Mouse (Mus musculus) midbrain, embryonic 12.5 days (tissue): ENCODE results near the gene Mesp2. TPM values are rescaled to one million over a fixed set of nuclear protein-coding genes. Genes with fewer than 3 reads are reported as not detected.

Experiments
- ATAC-seq: fragments of 200-750 bp; cut with Nextera tagmentation; 2 replicates; pipeline ENCODE4 v1.8.0; 2017; ENCODE audit warnings: low read depth, moderate TSS enrichment, moderate library complexity; ENCODE audit not compliant: low FRiP score
- H3K27ac ChIP-seq: fragments of 300-500 bp; sonication (generic); replicated peaks from 2 replicates; pipeline ENCODE4 v1.5.1; 2016; ENCODE audit warnings: mild to moderate bottlenecking
- H3K27me3 ChIP-seq: fragments of 300-500 bp; sonication (generic); 2 replicates; pipeline ENCODE4 v1.6.1; 2016; ENCODE audit warnings: mild to moderate bottlenecking
- H3K36me3 ChIP-seq: fragments of 300-500 bp; sonication (generic); 2 replicates; pipeline ENCODE4 v1.6.1; 2016
- H3K4me1 ChIP-seq: fragments of 300-500 bp; sonication (generic); 2 replicates; pipeline ENCODE4 v1.6.1; 2016
- H3K4me2 ChIP-seq: fragments of 300-500 bp; sonication (generic); replicated peaks from 2 replicates; pipeline ENCODE4 v1.6.1; 2016; ENCODE audit warnings: mild to moderate bottlenecking, moderate library complexity
- H3K4me3 ChIP-seq: fragments of 300-500 bp; sonication (generic); 2 replicates; pipeline ENCODE4 v1.5.1; 2016; ENCODE audit warnings: mild to moderate bottlenecking
- H3K9ac ChIP-seq: fragments of 300-500 bp; sonication (generic); replicated peaks from 2 replicates; pipeline ENCODE4 v1.6.1; 2016; ENCODE audit warnings: mild to moderate bottlenecking, moderate library complexity
- H3K9me3 ChIP-seq: fragments of 300-500 bp; sonication (generic); 2 replicates; pipeline ENCODE4 v1.6.1; 2016; ENCODE audit warnings: mild to moderate bottlenecking
- WGBS: fragments of 180-500 bp; shearing (Covaris S2); methylation state at CpG from one replicate; pipeline ENCODE4 v1.1.7; 2016; 5-methylcytosine and 5-hydroxymethylcytosine counted together
- polyA plus RNA-seq: library from polyadenylated mRNA; unstranded; fragments of >200 nt; fragmentation: Nextera tagmentation; extraction: Ambion mirVana; gene quantifications from 2 replicates; pipeline ENCODE4 v1.2.1, GENCODE M21; 2016

Mesp2 gene
- polyA plus RNA-seq, 1 experiment from 2014 or later, result 0.20 TPM

DNA sequence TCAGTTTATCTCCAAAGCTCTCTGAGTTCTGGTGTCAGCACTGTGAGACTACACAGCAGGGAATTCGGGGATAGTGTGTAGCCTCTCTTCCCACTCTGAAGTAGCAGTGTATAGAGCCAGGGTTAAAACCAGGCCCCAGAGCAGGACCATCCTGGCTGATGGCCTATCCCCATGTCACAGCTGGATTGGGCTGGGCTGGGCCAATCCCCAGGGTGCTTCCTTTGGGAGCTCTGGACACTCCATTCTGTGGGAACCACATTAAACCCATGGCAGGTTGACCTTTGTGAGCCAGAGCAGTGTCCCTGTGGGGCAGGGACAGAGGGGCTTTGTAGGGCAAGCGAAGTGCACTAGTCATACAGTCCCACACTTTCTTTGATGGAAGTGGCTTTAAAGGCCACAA lies 35.8 kb downstream of the Mesp2 start:
- H3K27me3 ChIP-seq, result peaks cover 33% of the 10 kb centered on the region
- 0 out of 2 replicates have a peak, but pooled peaks cover 7% of the 10 kb centered on the region for H3K4me1 ChIP-seq
- no peaks in the 10 kb centered on the region for H3K36me3 ChIP-seq
- no peak overlapping the region for H3K9ac ChIP-seq
- H3K4me2 ChIP-seq, result no peak overlapping the region
- H3K4me3 ChIP-seq, result no peak overlapping the region
- ATAC-seq, result no peak
- WGBS, result 74% methylated on average over 2 of the region's 2 CpGs
- no peak overlapping the region for H3K27ac ChIP-seq
- H3K9me3 ChIP-seq, result no peaks in the 10 kb centered on the region

GRCm38 (mm10) chr7:79847456-79848451 lies 37.2 kb downstream of the Mesp2 start:
- H3K9ac ChIP-seq, result peak overlapping the region; percentile 32
- no peak overlapping the region for H3K27ac ChIP-seq
- no peaks in the 10 kb centered on the region for H3K9me3 ChIP-seq
- peak overlapping the region; percentile 60 for H3K4me2 ChIP-seq
- 11% methylated on average over 50 of the region's 53 CpGs for WGBS
- ATAC-seq, result no peak
- peak overlapping the region; percentile 37 for H3K4me3 ChIP-seq
- H3K36me3 ChIP-seq, result no peaks in the 10 kb centered on the region
- H3K4me1 ChIP-seq, result 0 out of 2 replicates have a peak, but pooled peaks cover 7% of the 10 kb centered on the region
- peaks cover 33% of the 10 kb centered on the region for H3K27me3 ChIP-seq

GRCm38 (mm10) chr7:79856305-79856704 lies 45.8 kb downstream of the Mesp2 start:
- Histone ChIP-seq H3K27me3 (no peaks in the 10 kb centered on the region), H3K4me2 (no peak overlapping the region), H3K9me3 (no peaks in the 10 kb centered on the region), H3K27ac (no peak overlapping the region), H3K36me3 (no peaks in the 10 kb centered on the region), H3K9ac (no peak overlapping the region), H3K4me1 (no peaks in the 10 kb centered on the region), H3K4me3 (no peak overlapping the region)
- ATAC-seq, result no peak
- WGBS, result 84% methylated on average over 4 of the region's 4 CpGs

DNA sequence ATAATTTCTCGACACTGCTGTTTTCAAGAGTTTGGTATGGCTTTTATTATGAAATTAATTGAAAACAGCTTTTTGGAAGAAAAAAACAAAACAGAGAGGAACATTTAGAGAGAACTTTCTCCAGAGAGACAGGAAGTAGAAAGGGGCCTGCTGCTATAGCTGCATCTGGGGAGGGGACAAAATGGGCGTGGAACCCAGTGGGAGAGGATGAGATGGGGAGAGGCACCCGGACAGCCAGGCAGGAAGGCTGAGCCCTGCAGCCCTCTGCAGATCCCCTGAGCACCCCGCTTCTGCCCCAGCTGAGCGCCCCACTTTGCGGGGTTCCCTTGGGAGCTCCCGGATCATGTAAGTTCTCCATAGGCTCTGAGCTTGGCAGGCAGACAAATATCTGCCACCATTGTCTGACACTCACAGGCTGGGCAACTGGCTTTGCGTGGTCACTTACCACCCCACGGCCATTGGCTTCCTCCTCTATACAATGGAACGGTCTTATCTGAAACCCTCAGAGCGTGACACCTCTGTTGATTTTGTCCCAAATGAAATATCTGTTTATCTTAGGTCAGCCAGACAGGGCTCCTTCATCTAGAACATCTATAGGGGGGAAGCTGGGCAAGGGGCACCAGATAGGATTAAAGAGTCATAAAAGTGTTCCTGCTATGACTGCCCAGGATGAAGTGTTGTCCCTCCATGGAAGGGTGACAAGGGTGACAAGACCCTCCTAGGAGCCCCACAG lies 47.8 kb downstream of the Mesp2 start:
- no peaks in the 10 kb centered on the region for H3K36me3 ChIP-seq
- ATAC-seq, result no peak
- H3K4me2 ChIP-seq, result no peak overlapping the region
- no peak overlapping the region for H3K4me3 ChIP-seq
- no peaks in the 10 kb centered on the region for H3K4me1 ChIP-seq
- H3K9me3 ChIP-seq, result no peaks in the 10 kb centered on the region
- WGBS, result 71% methylated on average over 11 of the region's 11 CpGs
- no peak overlapping the region for H3K27ac ChIP-seq
- no peak overlapping the region for H3K9ac ChIP-seq
- H3K27me3 ChIP-seq, result no peaks in the 10 kb centered on the region

- Histone ChIP-seq H3K36me3 (no peaks in the 10 kb centered on the region), H3K9ac (no peak overlapping the region), H3K9me3 (no peaks in the 10 kb centered on the region), H3K27me3 (no peaks in the 10 kb centered on the region), H3K4me2 (no peak overlapping the region), H3K4me3 (no peak overlapping the region), H3K4me1 (no peaks in the 10 kb centered on the region), H3K27ac (no peak overlapping the region)
- WGBS, result 70% methylated on average over 9 of the region's 9 CpGs
- no peak for ATAC-seq
Measured at GRCm38 (mm10) chr7:79858956-79859630, 48.6 kb downstream of the Mesp2 start.

DNA sequence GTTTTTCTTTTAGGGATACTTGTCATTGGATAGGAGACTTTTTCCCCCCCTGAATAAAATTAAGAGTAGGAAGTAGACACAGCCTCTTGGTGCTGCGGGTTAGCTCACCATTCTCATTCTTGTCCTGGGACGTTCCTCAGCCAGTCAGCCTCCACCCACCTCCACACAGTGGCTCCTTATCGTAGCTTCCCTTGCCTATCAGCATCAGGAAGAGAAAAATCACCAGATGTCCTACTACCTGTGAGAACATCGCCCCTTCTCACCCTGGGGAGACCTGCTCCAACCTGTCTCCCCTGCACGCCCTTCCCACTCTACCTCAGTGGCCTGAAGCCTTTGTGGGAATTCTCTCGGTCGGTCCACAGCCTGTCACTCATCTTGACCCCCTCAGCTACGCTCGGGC lies 50.3 kb downstream of the Mesp2 start, which contains the start of gene Anpep:
Gene Anpep, minus strand, starts transcription at position 249 of the 400 bp plus-strand sequence.
- Histone ChIP-seq H3K9me3 (no peaks in the 10 kb centered on the region), H3K27me3 (no peaks in the 10 kb centered on the region), H3K4me1 (no peaks in the 10 kb centered on the region), H3K4me2 (no peak within 1 kb of the TSS), H3K27ac (no peak within 1 kb of the TSS), H3K36me3 (no peaks in the 10 kb centered on the region), H3K4me3 (no peak within 1 kb of the TSS), H3K9ac (no peak within 1 kb of the TSS)
- no peak for ATAC-seq
- 82% methylated on average over 9 of the region's 9 CpGs for WGBS

GRCm38 (mm10) chr7:79861794-79862193 lies 51.3 kb downstream of the Mesp2 start:
- Histone ChIP-seq H3K9ac (no peak overlapping the region), H3K27me3 (no peaks in the 10 kb centered on the region), H3K9me3 (no peaks in the 10 kb centered on the region), H3K4me1 (peaks cover 3% of the 10 kb centered on the region; the same call in 1 of the 2 replicates), H3K36me3 (no peaks in the 10 kb centered on the region), H3K27ac (no peak overlapping the region), H3K4me2 (no peak overlapping the region), H3K4me3 (no peak overlapping the region)
- WGBS, result 86% methylated on average over 8 of the region's 8 CpGs
- no peak for ATAC-seq

Other genes starting within 250 kb of the Mesp2 start
- 1.5 and 2.2 TPM in 2 replicates for gene Rhcg, start 193.1 kb upstream of the Mesp2 start, polyA plus RNA-seq
- 14.4 and 15.0 TPM in 2 replicates for gene Ticrr, start 150.5 kb upstream of the Mesp2 start, polyA plus RNA-seq
- 7.2 and 7.5 TPM in 2 replicates for gene Kif7, start 95.0 kb upstream of the Mesp2 start, polyA plus RNA-seq
- gene Plin1, start 77.8 kb upstream of the Mesp2 start, polyA plus RNA-seq, result not detected in 2 replicates
- 8.1 and 8.8 TPM in 2 replicates for gene Pex11a, start 67.6 kb upstream of the Mesp2 start, polyA plus RNA-seq
- 0.13 and 0.34 TPM in 2 replicates for gene Wdr93, start 67.6 kb upstream of the Mesp2 start, polyA plus RNA-seq
- gene Mesp1, start 16.9 kb upstream of the Mesp2 start, polyA plus RNA-seq, result not detected in 2 replicates
- 2.0 and 2.3 TPM in 2 replicates for gene Anpep, start 50.3 kb downstream of the Mesp2 start, polyA plus RNA-seq
- 55.3 and 55.5 TPM in 2 replicates for gene Ap3s2, start 109.9 kb downstream of the Mesp2 start, polyA plus RNA-seq
- 19.2 and 21.0 TPM in 2 replicates for gene Arpin, start 124.6 kb downstream of the Mesp2 start, polyA plus RNA-seq
- 31.1 and 32.8 TPM in 2 replicates for gene Zfp710, start 214.1 kb downstream of the Mesp2 start, polyA plus RNA-seq